Mouse (Mus musculus): Measurements from ENCODE around the gene Hoxb7. TPM values are rescaled to one million over a fixed set of nuclear protein-coding genes. Genes with fewer than 3 reads are reported as not detected.
A peak's percentile ranks its signal among the peaks of the same experiment; 100 is the strongest.

Hoxb7 gene
- polyA plus RNA-seq, 1 experiment: not detected

DNA sequence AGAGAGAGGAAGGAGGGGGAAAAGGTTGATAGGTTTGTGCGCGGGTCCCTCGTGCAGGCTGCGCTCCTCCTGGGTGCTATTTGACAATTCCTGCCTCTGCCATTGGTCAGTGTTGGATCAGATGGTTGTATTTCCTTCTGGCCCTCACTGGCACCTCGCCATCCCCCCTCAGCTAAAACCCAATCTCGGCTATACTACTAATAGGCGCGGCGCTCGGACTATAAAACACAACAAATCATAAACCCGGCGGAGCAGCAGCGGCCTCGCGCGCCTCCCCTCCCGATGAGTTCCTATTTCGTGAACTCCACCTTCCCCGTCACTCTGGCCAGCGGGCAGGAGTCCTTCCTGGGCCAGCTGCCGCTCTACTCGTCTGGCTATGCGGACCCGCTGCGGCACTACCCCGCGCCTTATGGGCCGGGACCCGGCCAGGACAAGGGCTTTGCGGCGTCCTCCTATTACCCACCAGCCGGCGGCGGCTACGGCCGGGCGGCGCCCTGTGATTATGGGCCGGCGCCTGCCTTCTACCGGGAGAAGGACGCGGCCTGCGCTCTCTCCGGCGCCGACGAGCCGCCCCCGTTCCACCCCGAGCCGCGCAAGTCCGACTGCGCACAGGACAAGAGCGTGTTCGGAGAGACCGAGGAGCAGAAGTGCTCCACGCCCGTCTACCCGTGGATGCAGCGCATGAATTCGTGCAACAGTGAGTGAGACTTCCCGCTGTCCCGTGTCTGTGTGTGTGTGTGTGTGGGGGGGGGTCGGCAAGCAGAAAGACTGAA, 12.7 kb downstream of the Hoxb7 start:
- H3K4me3 ChIP-seq (ENCODE audit: insufficient read depth, low read length): no peak overlapping the region
- TF ChIP-seq CTCF (IDR thresholded peaks at IDR 0.05; ENCODE audit: low read depth, low read length): no peak
- no peak for TF ChIP-seq POLR2A (IDR thresholded peaks at IDR 0.05; ENCODE audit: borderline replicate concordance, low read depth, low read length)
- H3K27ac ChIP-seq (ENCODE audit: insufficient read depth, low read depth, low read length): no peak overlapping the region
- H3K4me1 ChIP-seq (ENCODE audit: control insufficient read depth, insufficient read depth, low read length): no peaks in the 10 kb centered on the region

DNA sequence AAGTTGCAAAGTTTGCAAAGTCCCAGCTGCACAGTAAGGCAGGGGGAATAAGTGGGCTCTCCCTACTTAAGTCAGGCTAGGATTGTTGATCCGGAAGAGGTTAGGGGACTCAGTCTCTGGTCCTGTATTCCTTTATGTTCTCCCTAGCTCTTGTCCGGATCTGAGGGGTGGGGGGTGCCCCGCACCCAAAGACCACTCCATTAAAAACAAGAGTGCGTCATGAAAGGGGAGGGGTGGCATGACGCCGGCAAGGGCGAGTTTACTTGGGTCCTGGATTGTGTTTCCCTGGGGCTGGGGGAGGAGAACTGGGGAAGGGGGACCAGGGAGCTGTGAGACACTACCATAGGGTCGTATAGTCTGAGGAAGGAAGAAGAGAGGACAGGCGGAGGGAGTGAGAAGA, 13.4 kb downstream of the Hoxb7 start:
- H3K4me1 ChIP-seq (ENCODE audit: control insufficient read depth, insufficient read depth, low read length): no peaks in the 10 kb centered on the region
- H3K27ac ChIP-seq (ENCODE audit: insufficient read depth, low read depth, low read length): no peak overlapping the region
- no peak overlapping the region for H3K4me3 ChIP-seq (ENCODE audit: insufficient read depth, low read length)
- TF ChIP-seq POLR2A (IDR thresholded peaks at IDR 0.05; ENCODE audit: borderline replicate concordance, low read depth, low read length) (no peak), CTCF (IDR thresholded peaks at IDR 0.05; ENCODE audit: low read depth, low read length) (no peak)

DNA sequence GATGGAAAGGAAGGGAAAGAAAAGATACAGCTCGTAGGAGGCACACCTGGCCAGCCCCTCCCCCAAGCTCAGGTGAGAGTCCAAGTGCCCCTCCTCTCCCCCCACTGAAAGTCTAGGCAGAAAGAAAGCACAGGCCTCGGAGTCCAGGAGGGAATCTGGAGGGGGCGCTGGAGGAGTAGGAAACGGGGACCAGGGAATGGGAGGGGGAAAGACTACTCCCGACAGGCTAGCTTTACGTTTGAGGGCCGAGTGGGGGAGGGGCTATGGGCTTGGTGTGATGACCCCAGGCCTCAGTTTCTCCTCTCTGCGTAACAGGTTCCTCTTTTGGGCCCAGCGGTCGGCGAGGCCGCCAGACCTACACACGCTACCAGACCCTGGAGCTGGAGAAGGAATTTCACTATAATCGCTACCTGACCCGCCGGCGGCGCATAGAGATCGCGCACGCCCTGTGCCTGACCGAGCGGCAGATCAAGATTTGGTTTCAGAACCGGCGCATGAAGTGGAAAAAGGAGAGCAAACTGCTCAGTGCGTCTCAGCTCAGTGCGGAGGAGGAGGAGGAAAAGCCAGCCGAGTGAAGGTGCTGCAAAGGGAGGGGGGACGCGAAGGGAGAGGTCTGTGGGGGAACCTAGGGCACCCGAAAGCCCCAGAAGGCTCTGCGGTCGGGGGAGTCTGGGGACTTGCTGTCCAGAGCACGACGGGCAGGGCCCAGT, 14.1 kb downstream of the Hoxb7 start:
- Histone ChIP-seq H3K27ac (ENCODE audit: insufficient read depth, low read depth, low read length) (no peak overlapping the region), H3K4me1 (ENCODE audit: control insufficient read depth, insufficient read depth, low read length) (no peaks in the 10 kb centered on the region), H3K4me3 (ENCODE audit: insufficient read depth, low read length) (no peak overlapping the region)
- TF ChIP-seq CTCF (IDR thresholded peaks at IDR 0.05; ENCODE audit: low read depth, low read length) (no peak), POLR2A (IDR thresholded peaks at IDR 0.05; ENCODE audit: borderline replicate concordance, low read depth, low read length) (no peak)

DNA sequence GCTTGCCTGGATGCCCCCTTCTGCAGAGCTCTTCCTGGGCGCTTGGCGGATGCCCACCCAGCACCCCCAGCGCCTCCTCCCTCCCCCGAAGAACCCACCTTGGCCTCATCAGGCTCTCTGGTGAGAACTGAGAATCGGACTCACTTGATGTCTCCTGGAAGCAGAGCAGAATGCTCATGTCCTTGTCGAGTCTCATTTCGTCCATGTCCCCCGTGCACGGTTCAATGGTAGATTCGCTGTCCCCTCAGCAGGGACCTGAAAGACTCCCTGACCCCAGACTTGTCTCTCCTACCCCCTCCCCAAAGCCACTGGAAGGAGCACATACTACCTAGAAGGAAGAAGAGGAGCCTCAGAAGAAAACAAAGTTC, 14.6 kb downstream of the Hoxb7 start:
- H3K4me3 ChIP-seq (ENCODE audit: insufficient read depth, low read length): no peak overlapping the region
- H3K4me1 ChIP-seq (ENCODE audit: control insufficient read depth, insufficient read depth, low read length): no peaks in the 10 kb centered on the region
- no peak overlapping the region for H3K27ac ChIP-seq (ENCODE audit: insufficient read depth, low read depth, low read length)
- TF ChIP-seq POLR2A (IDR thresholded peaks at IDR 0.05; ENCODE audit: borderline replicate concordance, low read depth, low read length) (no peak), CTCF (IDR thresholded peaks at IDR 0.05; ENCODE audit: low read depth, low read length) (no peak)

DNA sequence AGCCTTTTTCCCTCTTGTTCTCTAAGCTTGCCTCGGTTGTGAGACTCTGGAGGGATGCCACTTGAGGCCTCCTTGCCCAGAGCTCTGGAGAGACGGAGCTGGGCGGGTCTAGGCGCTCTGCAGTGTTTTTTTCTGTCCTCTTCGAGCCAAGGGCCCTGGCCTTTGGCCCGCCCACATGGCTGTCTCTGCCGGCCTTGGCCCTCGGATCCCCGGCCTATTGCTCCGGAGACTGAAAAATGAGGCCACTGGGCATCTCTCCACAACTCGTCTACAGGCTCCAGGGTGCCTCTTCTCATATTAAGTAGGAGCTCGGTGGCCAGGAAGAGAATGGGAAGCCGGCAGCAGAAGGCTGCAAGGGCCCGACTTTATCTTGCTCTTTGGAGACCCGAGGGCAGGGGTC, 15.4 kb downstream of the Hoxb7 start:
- no peak for TF ChIP-seq CTCF (IDR thresholded peaks at IDR 0.05; ENCODE audit: low read depth, low read length)
- TF ChIP-seq POLR2A (IDR thresholded peaks at IDR 0.05; ENCODE audit: borderline replicate concordance, low read depth, low read length): no peak
- H3K4me3 ChIP-seq (ENCODE audit: insufficient read depth, low read length): no peak overlapping the region
- H3K27ac ChIP-seq (ENCODE audit: insufficient read depth, low read depth, low read length): no peak overlapping the region
- H3K4me1 ChIP-seq (ENCODE audit: control insufficient read depth, insufficient read depth, low read length): no peaks in the 10 kb centered on the region

DNA sequence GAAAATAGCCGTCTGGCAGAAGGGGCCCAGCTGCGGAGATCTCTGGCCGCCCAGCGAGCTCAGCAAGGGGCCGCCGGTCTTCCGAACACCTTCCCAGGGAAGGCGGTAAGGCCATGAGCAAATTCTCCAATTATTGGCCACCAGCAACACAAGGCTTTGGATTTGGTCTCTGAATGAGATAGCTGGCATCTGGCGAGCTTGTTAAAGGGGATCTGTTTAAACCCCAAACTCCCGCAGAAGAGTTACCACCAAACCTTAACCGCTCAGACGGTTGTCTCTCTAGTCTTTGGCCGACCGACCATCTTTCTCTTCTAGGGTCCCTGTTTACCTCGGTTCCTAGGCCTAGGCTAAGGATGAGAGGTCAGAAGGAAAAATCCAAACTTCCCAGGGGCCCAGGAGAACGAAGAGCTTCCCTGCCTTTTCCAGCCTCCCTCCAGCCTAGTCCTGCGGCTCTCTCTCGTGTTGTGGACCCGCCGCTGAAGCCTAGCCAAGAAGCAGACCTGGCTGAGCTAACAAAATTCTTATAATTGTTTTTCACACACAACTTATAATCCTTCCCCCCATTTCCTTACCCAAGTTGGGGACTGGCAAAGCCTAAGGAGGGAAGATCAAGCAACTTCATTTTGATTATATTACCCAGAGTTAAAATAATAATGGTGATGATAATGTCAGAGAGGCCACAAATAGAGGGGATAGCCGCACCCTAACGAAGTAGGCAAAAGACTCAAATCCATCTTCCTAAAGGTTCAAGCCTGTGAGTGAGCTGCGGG, 16.1 kb downstream of the Hoxb7 start:
- H3K4me1 ChIP-seq (ENCODE audit: control insufficient read depth, insufficient read depth, low read length): no peaks in the 10 kb centered on the region
- no peak overlapping the region for H3K27ac ChIP-seq (ENCODE audit: insufficient read depth, low read depth, low read length)
- no peak for TF ChIP-seq POLR2A (IDR thresholded peaks at IDR 0.05; ENCODE audit: borderline replicate concordance, low read depth, low read length)
- TF ChIP-seq CTCF (IDR thresholded peaks at IDR 0.05; ENCODE audit: low read depth, low read length): no peak
- H3K4me3 ChIP-seq (ENCODE audit: insufficient read depth, low read length): no peak overlapping the region

DNA sequence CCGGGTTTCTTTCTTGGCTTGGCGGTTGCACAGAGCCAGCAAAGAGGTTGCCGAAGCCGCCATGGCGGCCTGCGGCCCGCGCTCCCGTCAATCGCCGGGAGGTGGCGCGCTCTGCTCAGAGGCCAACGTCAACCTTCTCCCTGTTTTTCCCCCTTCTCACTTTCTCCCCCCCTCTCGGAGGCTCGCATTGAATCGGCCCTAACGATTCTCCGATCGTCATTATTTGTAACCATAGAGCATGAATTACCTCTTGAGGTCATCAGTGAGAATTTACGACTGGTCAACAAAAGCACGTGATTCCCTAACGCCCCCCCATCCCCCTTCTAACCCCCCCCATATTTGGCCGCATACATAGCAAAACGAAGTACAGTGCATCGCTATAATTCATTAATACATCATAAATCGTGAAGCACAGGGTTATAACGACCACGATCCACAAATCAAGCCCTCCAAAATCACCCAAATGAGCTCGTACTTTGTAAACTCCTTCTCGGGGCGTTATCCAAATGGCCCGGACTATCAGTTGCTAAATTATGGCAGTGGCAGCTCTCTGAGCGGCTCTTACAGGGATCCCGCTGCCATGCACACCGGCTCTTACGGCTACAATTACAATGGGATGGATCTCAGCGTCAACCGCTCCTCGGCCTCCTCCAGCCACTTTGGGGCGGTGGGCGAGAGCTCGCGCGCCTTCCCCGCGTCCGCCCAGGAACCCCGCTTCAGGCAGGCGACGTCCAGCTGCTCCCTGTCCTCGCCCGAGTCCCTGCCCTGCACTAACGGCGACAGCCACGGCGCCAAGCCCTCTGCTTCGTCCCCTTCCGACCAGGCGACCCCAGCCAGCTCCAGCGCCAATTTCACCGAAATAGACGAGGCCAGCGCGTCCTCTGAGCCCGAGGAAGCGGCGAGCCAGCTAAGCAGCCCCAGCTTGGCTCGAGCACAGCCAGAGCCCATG, 17.0 kb downstream of the Hoxb7 start, which contains the start of gene Hoxb5:
TSS of gene Hoxb5 (plus strand) at position 186 of the 949 bp plus-strand sequence.
- Histone ChIP-seq H3K4me3 (ENCODE audit: insufficient read depth, low read length) (peak within 1 kb of the TSS; percentile 8; the same call in 1 of the 2 replicates), H3K4me1 (ENCODE audit: control insufficient read depth, insufficient read depth, low read length) (no peaks in the 10 kb centered on the region), H3K27ac (ENCODE audit: insufficient read depth, low read depth, low read length) (no peak within 1 kb of the TSS)
- TF ChIP-seq POLR2A (IDR thresholded peaks at IDR 0.05; ENCODE audit: borderline replicate concordance, low read depth, low read length) (no peak), CTCF (IDR thresholded peaks at IDR 0.05; ENCODE audit: low read depth, low read length) (peak; percentile 79)

DNA sequence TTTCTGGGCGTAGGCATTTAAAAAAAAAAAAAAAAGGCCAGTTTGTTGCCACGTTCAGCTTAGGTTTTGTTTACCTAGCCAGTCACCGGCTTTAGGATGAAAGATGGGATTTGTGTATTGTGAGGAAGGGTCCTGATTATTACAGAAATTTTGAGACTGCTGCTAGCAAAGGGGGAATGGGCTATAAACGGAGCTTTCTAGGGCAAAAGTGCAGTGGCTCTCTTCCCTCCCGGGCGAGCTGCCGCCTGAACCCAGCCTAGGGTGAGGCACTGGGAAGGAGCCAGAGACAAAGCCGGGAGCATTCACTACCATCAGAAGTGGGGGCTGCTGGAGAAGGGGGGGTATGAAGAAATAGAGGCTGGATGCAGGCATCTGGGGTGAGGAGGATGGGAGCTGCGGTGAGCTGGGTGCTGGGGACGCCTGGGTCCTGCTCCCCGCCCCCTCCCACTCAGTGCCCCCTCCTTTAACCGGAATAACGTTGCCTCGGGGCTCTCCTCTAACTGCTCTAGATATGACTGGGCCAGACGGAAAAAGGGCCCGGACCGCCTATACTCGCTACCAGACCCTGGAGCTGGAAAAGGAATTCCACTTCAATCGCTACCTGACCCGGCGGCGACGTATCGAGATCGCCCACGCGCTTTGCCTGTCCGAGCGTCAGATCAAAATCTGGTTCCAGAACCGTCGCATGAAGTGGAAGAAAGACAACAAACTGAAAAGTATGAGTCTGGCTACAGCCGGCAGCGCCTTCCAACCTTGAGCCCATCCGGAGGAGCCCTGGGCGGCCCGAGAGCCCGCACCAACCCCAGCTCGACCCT, 18.2 kb downstream of the Hoxb7 start:
- Histone ChIP-seq H3K4me1 (ENCODE audit: control insufficient read depth, insufficient read depth, low read length) (peaks cover 6% of the 10 kb centered on the region), H3K4me3 (ENCODE audit: insufficient read depth, low read length) (no peak overlapping the region), H3K27ac (ENCODE audit: insufficient read depth, low read depth, low read length) (no peak overlapping the region)
- TF ChIP-seq CTCF (IDR thresholded peaks at IDR 0.05; ENCODE audit: low read depth, low read length): no peak
- no peak for TF ChIP-seq POLR2A (IDR thresholded peaks at IDR 0.05; ENCODE audit: borderline replicate concordance, low read depth, low read length)

Data from bone marrow macrophage, adult 2 months (primary cell).